Mouse (Mus musculus): ENCODE results near the gene Ticrr.

Ticrr gene

GRCm38 (mm10) chr7:79747659-79748058 is 87.7 kb downstream of the Ticrr start:
- DNase-seq (ENCODE audit: low spot score), result no peak

Data from ovary, adult 18-20 months (tissue).